Mouse (Mus musculus) spleen, postnatal 36 days (tissue): ENCODE results near the gene Atg7.

Source experiments
- DNase-seq, 2 experiments: peaks; one replicate each; pipeline ENCODE4 v3.0.0; 2022; ENCODE audit warnings: low spot score in 2 of 2, mixed read lengths in 1 of 2

Atg7 gene

GRCm38 (mm10) chr6:114735054-114735453 is 92.2 kb downstream of the Atg7 start:
- DNase-seq, result no peak

GRCm38 (mm10) chr6:114736355-114736754 is 93.5 kb downstream of the Atg7 start:
- DNase-seq, result no peak

GRCm38 (mm10) chr6:114737181-114737580 is 94.3 kb downstream of the Atg7 start:
- no peak for DNase-seq

GRCm38 (mm10) chr6:114737931-114738759 is 95.2 kb downstream of the Atg7 start:
- DNase-seq, result no peak

- no peak for DNase-seq
Measured at GRCm38 (mm10) chr6:114738760-114739112, 95.8 kb downstream of the Atg7 start.

GRCm38 (mm10) chr6:114742209-114743003 is 99.5 kb downstream of the Atg7 start:
- peak; percentile 11 for DNase-seq

- DNase-seq, result no peak
Measured at GRCm38 (mm10) chr6:114743126-114743525, 100.2 kb downstream of the Atg7 start.

- no peak for DNase-seq
Measured at GRCm38 (mm10) chr6:114743845-114744244, 100.9 kb downstream of the Atg7 start.

- DNase-seq, result no peak
Measured at GRCm38 (mm10) chr6:114746439-114746974, 103.6 kb downstream of the Atg7 start.

- DNase-seq, result peak in 1 of 2 experiments; percentile 13
Measured at GRCm38 (mm10) chr6:114748419-114748818, 105.5 kb downstream of the Atg7 start.

- no peak for DNase-seq
Measured at GRCm38 (mm10) chr6:114748882-114749281, 106.0 kb downstream of the Atg7 start.

GRCm38 (mm10) chr6:114758795-114759194 is 115.9 kb downstream of the Atg7 start:
- DNase-seq, result no peak

- no peak for DNase-seq
Measured at GRCm38 (mm10) chr6:114766314-114766713, 123.4 kb downstream of the Atg7 start.

- no peak for DNase-seq
Measured at GRCm38 (mm10) chr6:114767710-114768109, 124.8 kb downstream of the Atg7 start.

- DNase-seq, result no peak
Measured at GRCm38 (mm10) chr6:114770337-114770736, 127.4 kb downstream of the Atg7 start.

GRCm38 (mm10) chr6:114771502-114771901 is 128.6 kb downstream of the Atg7 start:
- DNase-seq, result no peak

GRCm38 (mm10) chr6:114775210-114775609 is 132.3 kb downstream of the Atg7 start:
- no peak for DNase-seq

- no peak for DNase-seq
Measured at GRCm38 (mm10) chr6:114777872-114778271, 135.0 kb downstream of the Atg7 start.

- DNase-seq, result peak; percentile 34 to 45
Measured at GRCm38 (mm10) chr6:114778650-114779049, 135.8 kb downstream of the Atg7 start.

GRCm38 (mm10) chr6:114780583-114780982 is 137.7 kb downstream of the Atg7 start:
- no peak for DNase-seq

- peak; percentile 8 to 11 for DNase-seq
Measured at GRCm38 (mm10) chr6:114781415-114782240, 138.7 kb downstream of the Atg7 start.

GRCm38 (mm10) chr6:114782486-114782885 is 139.6 kb downstream of the Atg7 start:
- DNase-seq, result no peak
